Mouse (Mus musculus) telencephalon, adult 2 months (tissue): ENCODE results near the gene 1700001C19Rik.

ENCODE experiments used
- DNase-seq: peaks from one replicate; pipeline ENCODE4 v3.0.0-alpha.2; 2011; ENCODE audit warnings: low read depth, low spot score

Gene 1700001C19Rik

GRCm38 (mm10) chr17:47378133-47378532 is 59.0 kb downstream of the 1700001C19Rik start:
- no peak for DNase-seq

GRCm38 (mm10) chr17:47376779-47377280 is 60.3 kb downstream of the 1700001C19Rik start:
- DNase-seq = no peak

GRCm38 (mm10) chr17:47373991-47374390 is 63.2 kb downstream of the 1700001C19Rik start:
- DNase-seq = no peak

GRCm38 (mm10) chr17:47371451-47371850 is 65.7 kb downstream of the 1700001C19Rik start:
- DNase-seq = peak; percentile 42

GRCm38 (mm10) chr17:47369087-47369443 is 68.1 kb downstream of the 1700001C19Rik start:
- no peak for DNase-seq

- DNase-seq = peak; percentile 85
These were observed 68.6 kb downstream of the 1700001C19Rik start, which contains the start of gene Mrps10 for GRCm38 (mm10) chr17:47368401-47369086. Gene Mrps10, plus strand, starts transcription at chr17:47368887.
